Mouse (Mus musculus): Measurements from ENCODE around the gene Pgap3. TPM values are rescaled to one million over a fixed set of nuclear protein-coding genes. Genes with fewer than 3 reads are reported as not detected.

The Pgap3 gene
- total and polyA plus RNA-seq, 2 experiments from 2014 or later: 7.1 to 11.0 TPM

GRCm38 (mm10) chr11:98342000-98342945 is 58.0 kb downstream of the Pgap3 start:
- Histone ChIP-seq H3K9ac (peak overlapping the region; percentile 29; the same call in 1 of the 2 replicates), H3K4me2 (ENCODE audit: low read depth) (peak overlapping the region; percentile 64), H3K4me3 (ENCODE audit: low read depth, low read length) (peak overlapping the region; percentile 31), H3K4me1 (ENCODE audit: insufficient read depth) (peaks cover 6% of the 10 kb centered on the region), H3K27ac (ENCODE audit: low read depth, low read length) (no peak overlapping the region), H3K9me3 (ENCODE audit: low read length) (no peaks in the 10 kb centered on the region), H3K27me3 (ENCODE audit: insufficient read depth, low read length) (peaks cover 11% of the 10 kb centered on the region), H3K36me3 (ENCODE audit: insufficient read depth) (no peaks in the 10 kb centered on the region)
- peak; percentile 100 for TF ChIP-seq CTCF (IDR thresholded peaks at IDR 0.05; ENCODE audit: low read depth)
- ATAC-seq (peak; percentile 53; the same call in 1 of the 2 replicates), DNase-seq (peak; percentile 98)
- 1% methylated on average over 29 of the region's 29 CpGs for WGBS

- no peak for ATAC-seq
- WGBS: 63% methylated on average over 4 of the region's 4 CpGs
- H3K4me1 ChIP-seq (ENCODE audit: insufficient read depth): peaks cover 6% of the 10 kb centered on the region
Measured at GRCm38 (mm10) chr11:98341174-98341573, 59.1 kb downstream of the Pgap3 start.

GRCm38 (mm10) chr11:98340597-98340996 is 59.7 kb downstream of the Pgap3 start:
- no peaks in the 10 kb centered on the region for H3K36me3 ChIP-seq (ENCODE audit: insufficient read depth)
- ATAC-seq (no peak), DNase-seq (no peak)
- no peak overlapping the region for H3K9ac ChIP-seq
- no peak for TF ChIP-seq CTCF (IDR thresholded peaks at IDR 0.05; ENCODE audit: low read depth)
- H3K4me1 ChIP-seq (ENCODE audit: insufficient read depth): peaks cover 6% of the 10 kb centered on the region
- H3K27me3 ChIP-seq (ENCODE audit: insufficient read depth, low read length): 0 out of 2 replicates have a peak, but pooled peaks cover 7% of the 10 kb centered on the region
- H3K9me3 ChIP-seq (ENCODE audit: low read length): no peaks in the 10 kb centered on the region
- H3K4me2 ChIP-seq (ENCODE audit: low read depth): no peak overlapping the region
- H3K27ac ChIP-seq (ENCODE audit: low read depth, low read length): no peak overlapping the region
- H3K4me3 ChIP-seq (ENCODE audit: low read depth, low read length): no peak overlapping the region
- 18% methylated on average over 3 of the region's 4 CpGs for WGBS

More at GRCm38 (mm10) chr11:98341174-98341573, 59.1 kb downstream of the Pgap3 start:
- H3K9me3 ChIP-seq (ENCODE audit: low read length): no peaks in the 10 kb centered on the region
- no peak for TF ChIP-seq CTCF (IDR thresholded peaks at IDR 0.05; ENCODE audit: low read depth)
- DNase-seq: no peak
- no peak overlapping the region for H3K9ac ChIP-seq
- H3K36me3 ChIP-seq (ENCODE audit: insufficient read depth): no peaks in the 10 kb centered on the region
- peaks cover 7% of the 10 kb centered on the region; the same call in 1 of the 2 replicates for H3K27me3 ChIP-seq (ENCODE audit: insufficient read depth, low read length)
- H3K4me2 ChIP-seq (ENCODE audit: low read depth): no peak overlapping the region
- no peak overlapping the region for H3K27ac ChIP-seq (ENCODE audit: low read depth, low read length)
- H3K4me3 ChIP-seq (ENCODE audit: low read depth, low read length): no peak overlapping the region

GRCm38 (mm10) chr11:98339679-98340287 is 60.5 kb downstream of the Pgap3 start:
- H3K36me3 ChIP-seq (ENCODE audit: insufficient read depth): no peaks in the 10 kb centered on the region
- ATAC-seq (no peak), DNase-seq (no peak)
- H3K4me1 ChIP-seq (ENCODE audit: insufficient read depth): peaks cover 10% of the 10 kb centered on the region
- WGBS: 19% methylated on average over 11 of the region's 11 CpGs
- H3K9ac ChIP-seq: peak overlapping the region; percentile 81; the same call in 1 of the 2 replicates
- no peak for TF ChIP-seq CTCF (IDR thresholded peaks at IDR 0.05; ENCODE audit: low read depth)
- H3K4me3 ChIP-seq (ENCODE audit: low read depth, low read length): peak overlapping the region; percentile 50; the same call in 1 of the 2 replicates
- H3K9me3 ChIP-seq (ENCODE audit: low read length): no peaks in the 10 kb centered on the region
- peak overlapping the region; percentile 97 for H3K4me2 ChIP-seq (ENCODE audit: low read depth)
- peak overlapping the region; percentile 95 for H3K27ac ChIP-seq (ENCODE audit: low read depth, low read length)
- H3K27me3 ChIP-seq (ENCODE audit: insufficient read depth, low read length): 0 out of 2 replicates have a peak, but pooled peaks cover 7% of the 10 kb centered on the region

GRCm38 (mm10) chr11:98339071-98339501 is 61.2 kb downstream of the Pgap3 start:
- WGBS: under 1% methylated on average over 19 of the region's 19 CpGs
- ATAC-seq (peak; percentile 42; the same call in 1 of the 2 replicates), DNase-seq (peak; percentile 68)

More at GRCm38 (mm10) chr11:98339071-98339501, 61.2 kb downstream of the Pgap3 start:
- TF ChIP-seq CTCF (IDR thresholded peaks at IDR 0.05; ENCODE audit: low read depth): no peak
- Histone ChIP-seq H3K9ac (peak overlapping the region; percentile 81), H3K27ac (ENCODE audit: low read depth, low read length) (peak overlapping the region; percentile 95), H3K4me3 (ENCODE audit: low read depth, low read length) (peak overlapping the region; percentile 50), H3K4me1 (ENCODE audit: insufficient read depth) (peaks cover 17% of the 10 kb centered on the region), H3K27me3 (ENCODE audit: insufficient read depth, low read length) (0 out of 2 replicates have a peak, but pooled peaks cover 7% of the 10 kb centered on the region), H3K9me3 (ENCODE audit: low read length) (no peaks in the 10 kb centered on the region), H3K4me2 (ENCODE audit: low read depth) (peak overlapping the region; percentile 97), H3K36me3 (ENCODE audit: insufficient read depth) (no peaks in the 10 kb centered on the region)

Other genes with a start within 250 kb of the Pgap3 start
- 30.2 and 35.5 TPM in 2 replicates for gene Med1, start 207.2 kb downstream of the Pgap3 start, total RNA-seq (2014; rRNA removed)
- 44.9 and 56.4 TPM in 2 replicates for gene Med1, start 207.2 kb downstream of the Pgap3 start, polyA plus RNA-seq (2015; fragmentation: Nextera tagmentation; extraction: Ambion mirVana)
- 35.5 and 36.0 TPM in 2 replicates for gene Cdk12, start 197.4 kb downstream of the Pgap3 start, total RNA-seq (2014; rRNA removed)
- gene Cdk12, start 197.4 kb downstream of the Pgap3 start, polyA plus RNA-seq (2015; fragmentation: Nextera tagmentation; extraction: Ambion mirVana): 2.8 and 4.5 TPM in 2 replicates
- 133 and 140 TPM in 2 replicates for gene Neurod2, start 70.8 kb downstream of the Pgap3 start, total RNA-seq (2014; rRNA removed)
- 74.9 and 77.3 TPM in 2 replicates for gene Neurod2, start 70.8 kb downstream of the Pgap3 start, polyA plus RNA-seq (2015; fragmentation: Nextera tagmentation; extraction: Ambion mirVana)
- gene Ppp1r1b, start 52.1 kb downstream of the Pgap3 start, total RNA-seq (2014; rRNA removed): 19.4 and 32.5 TPM in 2 replicates
- gene Ppp1r1b, start 52.1 kb downstream of the Pgap3 start, polyA plus RNA-seq (2015; fragmentation: Nextera tagmentation; extraction: Ambion mirVana): 91.4 and 121 TPM in 2 replicates
- 36.2 and 39.4 TPM in 2 replicates for gene Stard3, start 42.1 kb downstream of the Pgap3 start, total RNA-seq (2014; rRNA removed)
- 31.6 and 32.2 TPM in 2 replicates for gene Stard3, start 42.1 kb downstream of the Pgap3 start, polyA plus RNA-seq (2015; fragmentation: Nextera tagmentation; extraction: Ambion mirVana)
- gene Tcap, start 16.7 kb downstream of the Pgap3 start, total RNA-seq (2014; rRNA removed): 0.23 TPM in 1 of 2 replicates, not detected in the other
- gene Tcap, start 16.7 kb downstream of the Pgap3 start, polyA plus RNA-seq (2015; fragmentation: Nextera tagmentation; extraction: Ambion mirVana): not detected in 2 replicates
- gene Pnmt, start 14.0 kb downstream of the Pgap3 start, total RNA-seq (2014; rRNA removed): 1.0 and 1.8 TPM in 2 replicates
- 1.7 and 3.5 TPM in 2 replicates for gene Pnmt, start 14.0 kb downstream of the Pgap3 start, polyA plus RNA-seq (2015; fragmentation: Nextera tagmentation; extraction: Ambion mirVana)
- gene Erbb2, start 12.0 kb upstream of the Pgap3 start, total RNA-seq (2014; rRNA removed): 3.8 and 4.9 TPM in 2 replicates
- gene Erbb2, start 12.0 kb upstream of the Pgap3 start, polyA plus RNA-seq (2015; fragmentation: Nextera tagmentation; extraction: Ambion mirVana): 2.4 and 3.7 TPM in 2 replicates
- gene Mien1, start 38.5 kb upstream of the Pgap3 start, total RNA-seq (2014; rRNA removed): 73.1 and 105 TPM in 2 replicates
- 272 and 326 TPM in 2 replicates for gene Mien1, start 38.5 kb upstream of the Pgap3 start, polyA plus RNA-seq (2015; fragmentation: Nextera tagmentation; extraction: Ambion mirVana)
- 1.2 and 2.1 TPM in 2 replicates for gene Grb7, start 45.9 kb upstream of the Pgap3 start, total RNA-seq (2014; rRNA removed)
- 0.88 and 1.3 TPM in 2 replicates for gene Grb7, start 45.9 kb upstream of the Pgap3 start, polyA plus RNA-seq (2015; fragmentation: Nextera tagmentation; extraction: Ambion mirVana)
- 0.14 and 0.15 TPM in 2 replicates for gene Ikzf3, start 145.5 kb upstream of the Pgap3 start, total RNA-seq (2014; rRNA removed)
- 0.21 and 0.23 TPM in 2 replicates for gene Ikzf3, start 145.5 kb upstream of the Pgap3 start, polyA plus RNA-seq (2015; fragmentation: Nextera tagmentation; extraction: Ambion mirVana)
- not detected in 2 replicates for gene Zpbp2, start 150.6 kb upstream of the Pgap3 start, total RNA-seq (2014; rRNA removed)
- not detected in 2 replicates for gene Zpbp2, start 150.6 kb upstream of the Pgap3 start, polyA plus RNA-seq (2015; fragmentation: Nextera tagmentation; extraction: Ambion mirVana)
- gene Ormdl3, start 186.9 kb upstream of the Pgap3 start, total RNA-seq (2014; rRNA removed): 99.8 and 115 TPM in 2 replicates
- 114 and 119 TPM in 2 replicates for gene Ormdl3, start 186.9 kb upstream of the Pgap3 start, polyA plus RNA-seq (2015; fragmentation: Nextera tagmentation; extraction: Ambion mirVana)
- not detected in 2 replicates for gene Lrrc3c, start 197.8 kb upstream of the Pgap3 start, total RNA-seq (2014; rRNA removed)
- gene Lrrc3c, start 197.8 kb upstream of the Pgap3 start, polyA plus RNA-seq (2015; fragmentation: Nextera tagmentation; extraction: Ambion mirVana): not detected in 2 replicates
- gene Gm12355, start 225.2 kb upstream of the Pgap3 start, total RNA-seq (2014; rRNA removed): 0.29 TPM in 1 of 2 replicates, not detected in the other
- gene Gm12355, start 225.2 kb upstream of the Pgap3 start, polyA plus RNA-seq (2015; fragmentation: Nextera tagmentation; extraction: Ambion mirVana): 0.68 and 0.98 TPM in 2 replicates
- not detected in 2 replicates for gene Gsdma3, start 225.9 kb upstream of the Pgap3 start, total RNA-seq (2014; rRNA removed)
- not detected in 2 replicates for gene Gsdma3, start 225.9 kb upstream of the Pgap3 start, polyA plus RNA-seq (2015; fragmentation: Nextera tagmentation; extraction: Ambion mirVana)
- gene Gsdma2, start 246.3 kb upstream of the Pgap3 start, total RNA-seq (2014; rRNA removed): not detected in 2 replicates
- gene Gsdma2, start 246.3 kb upstream of the Pgap3 start, polyA plus RNA-seq (2015; fragmentation: Nextera tagmentation; extraction: Ambion mirVana): 0.11 TPM in 1 of 2 replicates, not detected in the other

Measured in forebrain, postnatal 0 days (tissue).